Mouse (Mus musculus) brain, embryonic 18.5 days (tissue): ENCODE data around the gene Epm2aip1.

Source experiments
- DNase-seq: peaks from one replicate; pipeline ENCODE4 v3.0.0-alpha.2; 2012; ENCODE audit warnings: low read depth, low spot score

The Epm2aip1 gene

GRCm38 (mm10) chr9:111271434-111272160 is at the start of gene Epm2aip1, which contains the start of gene Mlh1:
Gene Epm2aip1, plus strand, starts transcription at chr9:111271929.
Gene Mlh1, minus strand, starts transcription at chr9:111271791.
- peak; percentile 100 for DNase-seq

GRCm38 (mm10) chr9:111223406-111223805 is 48.3 kb upstream of the Epm2aip1 start:
- no peak for DNase-seq

GRCm38 (mm10) chr9:111228446-111228845 is 43.3 kb upstream of the Epm2aip1 start:
- no peak for DNase-seq

- DNase-seq = no peak
Observed at GRCm38 (mm10) chr9:111234701-111235100, 37.0 kb upstream of the Epm2aip1 start.

- DNase-seq = no peak
Observed at GRCm38 (mm10) chr9:111237726-111238125, 34.0 kb upstream of the Epm2aip1 start.

- no peak for DNase-seq
Observed at GRCm38 (mm10) chr9:111239821-111240220, 31.9 kb upstream of the Epm2aip1 start.

- no peak for DNase-seq
Observed at GRCm38 (mm10) chr9:111243384-111243783, 28.3 kb upstream of the Epm2aip1 start.

- no peak for DNase-seq
Observed at GRCm38 (mm10) chr9:111245546-111245945, 26.2 kb upstream of the Epm2aip1 start.

- no peak for DNase-seq
Observed at GRCm38 (mm10) chr9:111247682-111248246, 24.0 kb upstream of the Epm2aip1 start.

- DNase-seq = no peak
Observed at GRCm38 (mm10) chr9:111252161-111252869, 19.4 kb upstream of the Epm2aip1 start.

GRCm38 (mm10) chr9:111260360-111260985 is 11.3 kb upstream of the Epm2aip1 start:
- no peak for DNase-seq

- DNase-seq = no peak
Observed at GRCm38 (mm10) chr9:111261356-111261755, 10.4 kb upstream of the Epm2aip1 start.

GRCm38 (mm10) chr9:111267998-111268397 is 3.7 kb upstream of the Epm2aip1 start:
- no peak for DNase-seq

- DNase-seq = no peak
Observed at GRCm38 (mm10) chr9:111270606-111271005, 1.1 kb upstream of the Epm2aip1 start.

- no peak for DNase-seq
Observed at GRCm38 (mm10) chr9:111271056-111271433, 684 bp upstream of the Epm2aip1 start.

- DNase-seq = no peak
Observed at GRCm38 (mm10) chr9:111272356-111272755, 627 bp downstream of the Epm2aip1 start.

- no peak for DNase-seq
Observed at GRCm38 (mm10) chr9:111272996-111273785, 1.5 kb downstream of the Epm2aip1 start.

- DNase-seq = no peak
Observed at GRCm38 (mm10) chr9:111273958-111274357, 2.2 kb downstream of the Epm2aip1 start.

- no peak for DNase-seq
Observed at GRCm38 (mm10) chr9:111275156-111275555, 3.4 kb downstream of the Epm2aip1 start.

GRCm38 (mm10) chr9:111285061-111285460 is 13.3 kb downstream of the Epm2aip1 start:
- DNase-seq = no peak

- DNase-seq = no peak
Observed at GRCm38 (mm10) chr9:111285676-111286075, 13.9 kb downstream of the Epm2aip1 start.
